ENCODE assay signal across 8 mouse cellular contexts in the genomic region with DNA sequence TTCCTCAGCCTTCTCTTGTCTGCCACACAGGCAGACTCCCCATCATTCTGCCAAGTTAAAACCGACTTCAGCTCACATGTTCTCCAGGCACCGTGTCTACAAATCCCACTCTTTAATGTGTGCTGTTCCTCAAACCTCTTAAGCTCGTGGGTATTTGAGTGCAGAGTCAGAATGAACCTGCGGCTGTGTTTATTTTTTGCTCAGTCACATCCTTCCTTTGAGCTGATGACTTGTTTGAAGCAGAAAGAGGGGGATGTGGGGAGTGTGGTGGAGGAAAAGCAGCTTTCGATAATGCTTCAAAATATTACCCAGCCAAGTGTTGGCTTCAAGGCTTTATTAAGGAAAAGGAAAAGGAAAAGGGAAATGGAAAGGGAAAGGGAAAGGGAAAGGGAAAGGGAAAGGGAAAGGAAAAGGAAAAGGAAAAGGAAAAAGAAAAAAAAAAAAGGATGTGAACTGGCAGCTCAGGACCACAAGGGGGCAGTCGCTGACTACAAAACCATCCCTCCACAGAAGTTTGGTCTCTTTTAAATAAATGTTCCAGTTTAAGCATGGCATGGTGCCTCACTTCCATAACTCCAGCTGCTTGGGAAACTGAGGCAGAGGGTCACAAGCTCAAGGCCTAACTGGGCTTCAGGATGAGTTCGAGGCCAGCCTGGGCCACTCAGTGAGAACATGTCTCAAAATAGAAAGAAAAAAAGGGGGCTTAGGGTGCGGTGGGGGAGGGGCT.
DNase-seq lines count a peak whose midpoint lies in the region; ATAC-seq and TF ChIP-seq lines count a peak whose summit lies in the region.

No protein-coding gene starts in this region.

- CTCF ChIA-PET in Patski (lab: Charles Lee), result interaction anchor here (0.8 to 1.9 kb wide), 7 partner anchors 13 to 458 kb away, joined by 3 to 7 read pairs (median 3); no protein-coding TSS in a partner anchor

- peak; percentile 69 for TF ChIP-seq CTCF in Patski (IDR thresholded peaks at IDR 0.05)

- DNase-seq in heart, postnatal 4 days, result peak; percentile 13
- DNase-seq in heart, adult 9 months (ENCODE audit: low spot score in 2 of 2), result no peak
- DNase-seq in B cell, adult 2 months, result peak; percentile 41 to 43
- no peak for DNase-seq in Patski (ENCODE audit: low read depth, low spot score)
- peak; percentile 69 for DNase-seq in induced T-regulatory cell, adult 2 months (ENCODE audit: low read depth)
- peak; percentile 70 for DNase-seq in retina, embryonic 14.5 days (ENCODE audit: low spot score)
- no peak for DNase-seq in T-cell, adult 2 months (ENCODE audit: low spot score)
- DNase-seq in right cerebral cortex, adult 18-20 months, result no peak

- no peak for ATAC-seq in Patski

- H3K27me3 ChIP-seq in Patski, result peaks cover 8% of the 10 kb centered on the region

- POLR2A ChIA-PET in Patski (lab: Charles Lee), result no interaction called here

- in situ Hi-C loops in Patski (cut with MboI; ENCODE audit: low pct_unique_long_range_greater_than_20kb), result no loop called here

Comparison
In these comparisons a context has a peak if more than half of its experiments do, and no peak if none do; other contexts are left out.
1. DNase-seq: peak in heart, postnatal 4 days (single experiment), B cell, adult 2 months (2 of 2), induced T-regulatory cell, adult 2 months (single experiment) and retina, embryonic 14.5 days (single experiment); none in heart, adult 9 months (0 of 2), Patski (single experiment), T-cell, adult 2 months (single experiment) and right cerebral cortex, adult 18-20 months (single experiment).